Mouse (Mus musculus) limb, embryonic 12.5 days (tissue): ENCODE measurements at regions not wholly inside any gene's neighbourhood (a gene's known extent, or its start where the extent isn't known, plus 50 kb on each side); places are given as distances from the start of the nearest gene placed in this dataset.

Experiments
- ATAC-seq: fragments of 200-750 bp; cut with Nextera tagmentation; 2 replicates; pipeline ENCODE4 v1.8.0; 2017; ENCODE audit warnings: low read depth, moderate TSS enrichment; ENCODE audit not compliant: insufficient number of reproducible peaks, insufficient read depth, low FRiP score, low TSS enrichment
- H3K27ac ChIP-seq: fragments of 300-500 bp; sonication (generic); 2 replicates; pipeline ENCODE4 v1.5.1; 2016; ENCODE audit warnings: mild to moderate bottlenecking, moderate library complexity
- H3K27me3 ChIP-seq: fragments of 300-500 bp; sonication (generic); 2 replicates; pipeline ENCODE4 v1.6.1; 2016; ENCODE audit warnings: mild to moderate bottlenecking, moderate library complexity
- H3K36me3 ChIP-seq: fragments of 300-500 bp; sonication (generic); 2 replicates; pipeline ENCODE4 v1.6.1; 2016; ENCODE audit warnings: mild to moderate bottlenecking, moderate library complexity
- H3K4me1 ChIP-seq: fragments of 300-500 bp; sonication (generic); replicated peaks from 2 replicates; pipeline ENCODE4 v1.6.1; 2016
- H3K4me2 ChIP-seq: fragments of 300-500 bp; sonication (generic); 2 replicates; pipeline ENCODE4 v1.6.1; 2016; ENCODE audit warnings: mild to moderate bottlenecking, moderate library complexity
- H3K4me3 ChIP-seq: fragments of 300-500 bp; sonication (generic); replicated peaks from 2 replicates; pipeline ENCODE4 v1.5.1; 2016; ENCODE audit warnings: mild to moderate bottlenecking
- H3K9ac ChIP-seq: fragments of 300-500 bp; sonication (generic); replicated peaks from 2 replicates; pipeline ENCODE4 v1.6.1; 2016; ENCODE audit warnings: mild to moderate bottlenecking, moderate library complexity
- H3K9me3 ChIP-seq: fragments of 300-500 bp; sonication (generic); 2 replicates; pipeline ENCODE4 v1.6.1; 2016; ENCODE audit warnings: mild to moderate bottlenecking, moderate library complexity
- WGBS: fragments of 180-500 bp; shearing (Covaris S2); methylation state at CpG from one replicate; pipeline ENCODE4 v1.1.7; 2016; 5-methylcytosine and 5-hydroxymethylcytosine counted together

GRCm38 (mm10) chr17:64950802-64951624 is 115.1 kb upstream of the 4930583I09Rik start:
- Histone ChIP-seq H3K4me1 (no peaks in the 10 kb centered on the region), H3K36me3 (no peaks in the 10 kb centered on the region), H3K9ac (no peak overlapping the region), H3K9me3 (no peaks in the 10 kb centered on the region), H3K27ac (no peak overlapping the region), H3K4me2 (no peak overlapping the region), H3K27me3 (no peaks in the 10 kb centered on the region), H3K4me3 (no peak overlapping the region)
- no peak for ATAC-seq
- 75% methylated on average over 6 of the region's 6 CpGs for WGBS

- no peaks in the 10 kb centered on the region for H3K4me1 ChIP-seq
- WGBS = 62% methylated on average over 2 of the region's 2 CpGs
- H3K36me3 ChIP-seq = no peaks in the 10 kb centered on the region
- H3K27me3 ChIP-seq = no peaks in the 10 kb centered on the region
- H3K4me3 ChIP-seq = no peak overlapping the region
- H3K9me3 ChIP-seq = no peaks in the 10 kb centered on the region
- no peak for ATAC-seq
- H3K27ac ChIP-seq = no peak overlapping the region
- H3K4me2 ChIP-seq = no peak overlapping the region
- H3K9ac ChIP-seq = no peak overlapping the region
Measured at GRCm38 (mm10) chr17:64943213-64943612, 107.3 kb upstream of the 4930583I09Rik start.

GRCm38 (mm10) chr17:64941555-64941954 is 105.7 kb upstream of the 4930583I09Rik start:
- no peaks in the 10 kb centered on the region for H3K9me3 ChIP-seq
- H3K4me3 ChIP-seq = no peak overlapping the region
- no peak for ATAC-seq
- no peak overlapping the region for H3K4me2 ChIP-seq
- no peaks in the 10 kb centered on the region for H3K36me3 ChIP-seq
- H3K4me1 ChIP-seq = no peaks in the 10 kb centered on the region
- WGBS = 93% methylated on average over 6 of the region's 6 CpGs
- no peak overlapping the region for H3K9ac ChIP-seq
- no peaks in the 10 kb centered on the region for H3K27me3 ChIP-seq
- H3K27ac ChIP-seq = no peak overlapping the region

DNA sequence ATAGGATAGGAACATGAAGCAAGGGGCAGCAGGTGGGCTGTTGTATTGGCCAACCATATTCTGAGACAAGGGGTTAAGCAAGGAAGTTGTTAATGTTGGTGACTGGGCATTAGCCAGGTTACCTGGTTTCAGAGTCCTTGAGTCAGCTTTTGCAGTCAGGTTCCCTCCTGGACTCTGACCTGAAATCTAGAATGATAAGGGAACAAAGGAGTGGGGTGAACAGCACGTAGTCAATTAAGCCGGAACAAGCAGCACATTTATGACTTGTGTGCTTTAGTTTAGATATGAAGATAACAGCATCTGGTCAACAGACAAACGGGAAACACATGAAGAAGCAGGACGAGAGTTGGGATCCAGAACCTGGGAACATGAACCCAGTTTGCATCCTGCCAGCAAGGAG is 99.8 kb upstream of the 4930583I09Rik start:
- H3K4me3 ChIP-seq = no peak overlapping the region
- no peak for ATAC-seq
- no peaks in the 10 kb centered on the region for H3K36me3 ChIP-seq
- no peaks in the 10 kb centered on the region for H3K27me3 ChIP-seq
- H3K9me3 ChIP-seq = no peaks in the 10 kb centered on the region
- no peak overlapping the region for H3K4me2 ChIP-seq
- H3K4me1 ChIP-seq = no peaks in the 10 kb centered on the region
- no peak overlapping the region for H3K9ac ChIP-seq
- WGBS = 48% methylated on average over 4 of the region's 4 CpGs
- H3K27ac ChIP-seq = no peak overlapping the region

DNA sequence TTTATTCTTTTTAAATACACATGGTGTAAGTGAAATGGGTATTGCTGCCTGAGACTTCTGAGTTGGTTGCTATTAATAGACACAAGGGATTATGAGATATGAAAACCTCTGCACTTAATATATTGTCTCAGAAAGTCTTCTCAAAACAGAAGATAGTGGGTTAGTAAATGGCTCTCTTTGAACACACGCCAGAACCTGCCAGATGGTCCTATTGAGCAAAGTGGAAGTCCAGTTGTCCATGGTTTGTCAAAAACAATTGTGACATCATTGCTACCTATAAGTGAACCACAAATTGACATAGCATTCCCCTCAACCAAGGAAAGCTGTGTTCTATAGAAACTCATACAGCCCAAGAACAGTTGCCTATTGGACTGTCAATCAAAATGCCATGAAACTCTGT is 98.5 kb upstream of the 4930583I09Rik start:
- Histone ChIP-seq H3K4me3 (no peak overlapping the region), H3K4me1 (no peaks in the 10 kb centered on the region), H3K9ac (no peak overlapping the region), H3K27me3 (no peaks in the 10 kb centered on the region), H3K4me2 (no peak overlapping the region), H3K36me3 (no peaks in the 10 kb centered on the region), H3K27ac (no peak overlapping the region), H3K9me3 (no peaks in the 10 kb centered on the region)
- 95% methylated on average over 1 of the region's 1 CpGs for WGBS
- no peak for ATAC-seq

DNA sequence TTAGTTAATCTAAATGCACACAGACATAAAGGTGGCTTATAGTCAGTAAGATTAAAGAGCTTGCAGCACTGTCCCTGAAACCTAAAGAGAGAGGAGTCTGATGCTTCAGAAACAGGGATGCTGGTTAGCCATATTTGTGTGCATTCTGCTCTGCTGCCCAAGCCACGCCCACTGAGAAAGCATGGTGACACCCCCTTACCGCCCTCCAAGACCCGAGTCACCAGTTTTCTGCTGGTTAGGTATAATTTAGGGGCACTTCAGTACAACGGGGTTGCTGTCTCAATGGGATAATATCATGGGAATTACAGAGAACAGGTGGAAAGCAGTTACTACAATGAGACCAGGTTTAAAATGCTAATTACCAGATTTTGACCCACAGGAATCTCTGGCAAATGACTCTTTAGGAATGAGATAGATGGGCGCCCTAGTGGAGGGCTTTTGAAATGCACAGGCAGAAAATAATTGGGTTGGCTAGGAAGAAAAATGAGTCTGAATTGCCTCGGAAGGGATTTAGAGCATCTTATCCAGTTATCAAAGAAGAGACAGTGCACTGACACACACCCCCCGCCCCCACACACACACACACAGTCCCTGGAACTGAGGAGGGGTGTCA is 95.1 kb upstream of the 4930583I09Rik start:
- no peaks in the 10 kb centered on the region for H3K4me1 ChIP-seq
- no peak overlapping the region for H3K9ac ChIP-seq
- no peak overlapping the region for H3K4me3 ChIP-seq
- no peaks in the 10 kb centered on the region for H3K36me3 ChIP-seq
- H3K4me2 ChIP-seq = no peak overlapping the region
- no peaks in the 10 kb centered on the region for H3K9me3 ChIP-seq
- 59% methylated on average over 7 of the region's 7 CpGs for WGBS
- no peaks in the 10 kb centered on the region for H3K27me3 ChIP-seq
- no peak overlapping the region for H3K27ac ChIP-seq
- no peak for ATAC-seq

DNA sequence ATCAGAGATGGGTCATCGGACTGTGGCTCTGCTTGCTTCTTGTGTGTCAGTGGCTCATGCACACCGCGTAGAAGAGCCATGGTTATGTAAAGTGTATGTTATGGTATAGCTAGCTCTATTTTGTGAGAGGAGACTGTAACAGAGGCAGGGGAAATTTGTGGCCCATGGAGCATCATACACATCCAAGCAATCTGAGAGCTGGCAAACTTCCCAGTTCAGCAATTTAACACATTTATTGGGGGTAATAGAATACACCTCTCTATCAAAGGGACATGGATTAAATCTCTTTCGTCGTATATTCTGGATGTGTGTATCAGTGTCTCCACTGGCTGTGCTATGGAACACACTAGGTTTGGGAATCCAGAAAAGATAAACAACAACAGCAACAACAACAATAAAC is 87.9 kb upstream of the 4930583I09Rik start:
- Histone ChIP-seq H3K4me1 (no peaks in the 10 kb centered on the region), H3K27me3 (no peaks in the 10 kb centered on the region), H3K4me2 (no peak overlapping the region), H3K9ac (no peak overlapping the region), H3K27ac (no peak overlapping the region), H3K36me3 (no peaks in the 10 kb centered on the region), H3K9me3 (no peaks in the 10 kb centered on the region), H3K4me3 (no peak overlapping the region)
- 89% methylated on average over 5 of the region's 5 CpGs for WGBS
- no peak for ATAC-seq

DNA sequence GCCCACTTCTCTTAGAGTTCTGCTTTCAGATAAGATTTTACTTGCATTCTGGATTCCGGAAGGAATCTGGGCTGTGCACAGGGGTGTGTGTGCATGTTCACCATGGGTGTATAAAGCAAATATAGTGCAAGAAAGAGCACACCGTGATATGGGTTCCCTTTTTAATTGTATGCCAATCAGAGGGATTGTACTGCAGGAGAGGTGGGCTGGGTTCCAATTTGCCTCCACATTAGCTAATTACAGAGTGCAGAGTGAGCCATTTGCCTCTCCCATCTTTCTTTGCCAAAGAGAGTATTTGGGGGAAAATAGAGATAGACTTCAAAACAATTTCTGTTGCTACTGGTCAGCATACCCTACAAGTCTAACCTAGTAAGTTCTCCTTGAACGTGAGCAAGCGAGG is 86.4 kb upstream of the 4930583I09Rik start:
- no peaks in the 10 kb centered on the region for H3K9me3 ChIP-seq
- no peak overlapping the region for H3K4me3 ChIP-seq
- 93% methylated on average over 4 of the region's 4 CpGs for WGBS
- no peaks in the 10 kb centered on the region for H3K4me1 ChIP-seq
- H3K27ac ChIP-seq = no peak overlapping the region
- H3K27me3 ChIP-seq = no peaks in the 10 kb centered on the region
- no peak for ATAC-seq
- no peaks in the 10 kb centered on the region for H3K36me3 ChIP-seq
- no peak overlapping the region for H3K4me2 ChIP-seq
- H3K9ac ChIP-seq = no peak overlapping the region

DNA sequence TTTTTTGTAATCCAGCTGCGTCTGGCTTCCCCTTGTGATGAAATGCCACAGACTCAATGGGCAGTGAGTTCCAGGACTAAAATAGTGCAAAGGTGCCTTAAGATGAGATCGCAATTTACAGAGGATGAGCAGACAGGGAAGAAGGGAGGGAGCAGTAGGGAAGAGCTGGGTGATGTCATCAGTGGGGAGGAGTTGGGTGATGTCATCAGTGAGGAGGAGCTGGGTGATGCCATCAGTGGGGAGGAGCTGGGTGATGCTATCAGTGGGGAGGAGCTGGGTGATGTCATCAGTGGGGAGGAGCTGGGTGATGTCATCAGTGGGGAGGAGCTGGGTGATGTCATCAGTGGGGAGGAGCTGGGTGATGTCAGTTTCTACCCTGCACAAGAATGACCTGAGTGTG is 84.4 kb upstream of the 4930583I09Rik start:
- Histone ChIP-seq H3K4me3 (no peak overlapping the region), H3K27me3 (no peaks in the 10 kb centered on the region), H3K9ac (no peak overlapping the region), H3K27ac (no peak overlapping the region), H3K4me1 (peaks cover 14% of the 10 kb centered on the region), H3K4me2 (no peak overlapping the region), H3K9me3 (no peaks in the 10 kb centered on the region), H3K36me3 (no peaks in the 10 kb centered on the region)
- 78% methylated on average over 2 of the region's 2 CpGs for WGBS
- ATAC-seq = no peak

DNA sequence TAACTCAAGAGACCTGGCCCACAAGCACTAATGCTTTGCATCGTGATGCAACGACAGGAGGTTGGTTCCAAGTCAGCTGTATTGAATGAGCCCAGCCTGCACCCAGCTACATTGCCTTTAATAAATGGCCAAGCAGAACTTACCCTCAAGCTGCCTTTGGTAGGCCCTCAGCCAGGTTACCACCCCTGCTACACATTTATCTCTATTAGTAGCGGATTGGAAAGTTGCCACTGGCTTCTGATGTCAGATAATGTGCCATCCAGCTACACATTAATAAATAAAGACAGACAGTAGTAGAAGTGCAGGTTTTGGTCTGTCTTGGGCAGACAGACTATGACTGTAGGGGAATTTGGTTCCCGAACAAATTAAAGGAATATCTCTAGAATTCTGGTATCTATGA is 82.0 kb upstream of the 4930583I09Rik start:
- H3K4me3 ChIP-seq = no peak overlapping the region
- no peaks in the 10 kb centered on the region for H3K27me3 ChIP-seq
- no peak for ATAC-seq
- no peak overlapping the region for H3K27ac ChIP-seq
- no peak overlapping the region for H3K9ac ChIP-seq
- no peaks in the 10 kb centered on the region for H3K9me3 ChIP-seq
- WGBS = 94% methylated on average over 4 of the region's 4 CpGs
- H3K4me1 ChIP-seq = peaks cover 32% of the 10 kb centered on the region
- no peaks in the 10 kb centered on the region for H3K36me3 ChIP-seq
- no peak overlapping the region for H3K4me2 ChIP-seq

- no peaks in the 10 kb centered on the region for H3K36me3 ChIP-seq
- no peak overlapping the region for H3K9ac ChIP-seq
- no peak overlapping the region for H3K4me3 ChIP-seq
- H3K9me3 ChIP-seq = no peaks in the 10 kb centered on the region
- H3K4me1 ChIP-seq = peaks cover 32% of the 10 kb centered on the region
- H3K4me2 ChIP-seq = no peak overlapping the region
- 0 out of 2 replicates have a peak, but pooled peaks have one; percentile 43 for ATAC-seq
- WGBS = 54% methylated on average over 6 of the region's 6 CpGs
- H3K27ac ChIP-seq = no peak overlapping the region
- no peaks in the 10 kb centered on the region for H3K27me3 ChIP-seq
Measured at GRCm38 (mm10) chr17:64916657-64917056, 80.8 kb upstream of the 4930583I09Rik start.

DNA sequence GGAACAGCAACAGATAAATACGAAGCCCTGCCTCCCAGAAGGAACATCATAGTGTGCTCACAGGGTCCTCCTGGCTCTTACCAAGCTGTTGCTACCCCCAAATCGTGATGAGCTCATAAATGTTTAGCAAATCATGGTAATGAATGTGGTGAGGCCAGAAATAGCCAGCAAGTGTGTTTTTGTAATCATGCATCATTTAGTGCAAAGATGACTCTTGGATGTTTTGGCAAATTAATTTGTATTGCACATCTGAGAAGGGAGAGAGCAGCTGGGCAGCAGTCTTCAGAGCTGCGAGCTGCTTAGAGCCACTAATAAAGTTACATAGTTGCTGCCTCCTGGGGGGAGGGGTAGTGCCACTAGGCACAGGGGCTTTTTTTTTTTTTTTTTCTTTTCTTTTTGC is 79.8 kb upstream of the 4930583I09Rik start:
- no peak overlapping the region for H3K27ac ChIP-seq
- no peaks in the 10 kb centered on the region for H3K27me3 ChIP-seq

More for the DNA sequence above, 79.8 kb upstream of the 4930583I09Rik start:
- H3K4me2 ChIP-seq = no peak overlapping the region
- H3K9ac ChIP-seq = no peak overlapping the region
- H3K4me1 ChIP-seq = peaks cover 32% of the 10 kb centered on the region
- no peaks in the 10 kb centered on the region for H3K36me3 ChIP-seq
- H3K9me3 ChIP-seq = no peaks in the 10 kb centered on the region
- no peak overlapping the region for H3K4me3 ChIP-seq
- WGBS = 25% methylated on average over 3 of the region's 3 CpGs
- no peak for ATAC-seq
